ENCODE assay signal across 8 mouse cellular contexts in genomic region chrX:73476621-73477020, GRCm38 (mm10). TPM values are rescaled to one million over a fixed set of nuclear protein-coding genes. Genes with fewer than 3 reads are reported as not detected.
DNase-seq lines count a peak whose midpoint lies in the region; ATAC-seq and TF ChIP-seq lines count a peak whose summit lies in the region.
"Had no signal": no experiment of that assay in that cellular context is flagged by ENCODE, and none has a peak within 500 bp of the region (broad histone marks: within the 10 kb centered on the region; RNA-seq: fewer than 3 reads in every experiment).

No protein-coding gene starts in this region.

- DNase-seq in heart, adult 9 months (ENCODE audit: low spot score in 2 of 2), result peak; percentile 82
- DNase-seq in kidney, postnatal 0 days (ENCODE audit: low spot score), result peak; percentile 86
- DNase-seq in lung, postnatal 4 days, result peak; percentile 65 to 88
- no peak for DNase-seq in ovary, postnatal 10 days (ENCODE audit: low spot score)
- DNase-seq in cerebellum, postnatal 4 days (ENCODE audit: low spot score in 2 of 2), result no peak
- no peak for DNase-seq in thymus, adult 2 months

- ATAC-seq in kidney, postnatal 0 days (replicated peaks; ENCODE audit: low FRiP score, low read depth), result peak; percentile 83; the same call in 1 of the 2 replicates

- H3K4me3 ChIP-seq in brown adipose tissue, adult 24 weeks (ENCODE audit: insufficient read depth, low read depth, low read length), result no peak overlapping the region
- no peak overlapping the region for H3K4me3 ChIP-seq in kidney, postnatal 0 days (replicated peaks; ENCODE audit: low read depth, low read length)
- no peak overlapping the region for H3K4me3 ChIP-seq in thymus, adult 2 months (ENCODE audit: control insufficient read depth, insufficient read depth, low read length)
- H3K4me3 ChIP-seq: hindbrain, embryonic 15.5 days had no signal

- H3K4me1 ChIP-seq in brown adipose tissue, adult 24 weeks (ENCODE audit: control insufficient read depth, insufficient read depth, insufficient read length, low read length), result peaks cover 9% of the 10 kb centered on the region
- H3K4me1 ChIP-seq in kidney, postnatal 0 days (replicated peaks; ENCODE audit: insufficient read depth, low read length), result 0 out of 2 replicates have a peak, but pooled peaks cover 3% of the 10 kb centered on the region
- H3K4me1 ChIP-seq in thymus, adult 2 months (replicated peaks; ENCODE audit: control insufficient read depth, insufficient read depth, low read length), result no peaks in the 10 kb centered on the region
- H3K4me1 ChIP-seq: hindbrain, embryonic 15.5 days had no signal

- peak overlapping the region; percentile 84 for H3K27ac ChIP-seq in brown adipose tissue, adult 24 weeks (replicated peaks; ENCODE audit: low read depth, low read length)
- H3K27ac ChIP-seq in kidney, postnatal 0 days, result peak overlapping the region; percentile 81
- no peak overlapping the region for H3K27ac ChIP-seq in thymus, adult 2 months (ENCODE audit: control insufficient read depth, insufficient read depth, low read length)
- H3K27ac ChIP-seq: hindbrain, embryonic 15.5 days had no signal

- no peaks in the 10 kb centered on the region for H3K27me3 ChIP-seq in kidney, postnatal 0 days (ENCODE audit: insufficient read depth, low read length)
- no peaks in the 10 kb centered on the region for H3K27me3 ChIP-seq in thymus, adult 2 months (ENCODE audit: control insufficient read depth, insufficient read depth, low read length)
- H3K27me3 ChIP-seq: hindbrain, embryonic 15.5 days had no signal

- no peak for TF ChIP-seq CTCF in kidney, postnatal 0 days (IDR thresholded peaks at IDR 0.05; ENCODE audit: low read depth)
- no peak for TF ChIP-seq CTCF in thymus, adult 2 months (IDR thresholded peaks at IDR 0.05; ENCODE audit: borderline replicate concordance, control insufficient read depth, extremely low read depth, insufficient read depth, low read length, poor library complexity)

- no peaks in the 10 kb centered on the region for H3K36me3 ChIP-seq in kidney, postnatal 0 days (ENCODE audit: insufficient read depth, low read length)
- no peaks in the 10 kb centered on the region for H3K36me3 ChIP-seq in thymus, adult 2 months (ENCODE audit: control insufficient read depth, insufficient read depth, low read length)
- H3K36me3 ChIP-seq: hindbrain, embryonic 15.5 days had no signal

- no peak for TF ChIP-seq POLR2A in thymus, adult 2 months (IDR thresholded peaks at IDR 0.05; ENCODE audit: control insufficient read depth, extremely low read depth, insufficient read depth, low read length, poor library complexity)

- H3K9ac ChIP-seq in kidney, postnatal 0 days (ENCODE audit: low read depth, low read length), result no peak overlapping the region
- H3K9ac ChIP-seq: hindbrain, embryonic 15.5 days had no signal

- 57% methylated on average over 2 of the region's 2 CpGs for WGBS in kidney, postnatal 0 days
- WGBS in thymus, adult 2 months, result 92% methylated on average over 2 of the region's 2 CpGs

- no peak overlapping the region for H3K4me2 ChIP-seq in kidney, postnatal 0 days (ENCODE audit: low read length)
- H3K4me2 ChIP-seq: hindbrain, embryonic 15.5 days had no signal

- no peaks in the 10 kb centered on the region for H3K9me3 ChIP-seq in kidney, postnatal 0 days (replicated peaks; ENCODE audit: low read length)
- H3K9me3 ChIP-seq: hindbrain, embryonic 15.5 days had no signal

RNA-seq across cellular contexts. Expression of gene Bgn, which starts 6.8 kb away (rescaled TPM):
- 67.1 and 108 TPM in 2 replicates for polyA plus RNA-seq in brown adipose tissue, adult 24 weeks (2012; ENCODE audit: insufficient read depth, insufficient read length, missing spikeins)
- polyA plus RNA-seq in kidney, postnatal 0 days (2015; fragmentation: Nextera tagmentation; extraction: Ambion mirVana), result 90.4 and 93.4 TPM in 2 replicates
- 83.6 and 91.6 TPM in 2 replicates for polyA plus RNA-seq in thymus, adult 2 months (2012; rRNA removed)

RNA-seq across cellular contexts. Expression of gene Haus7, which starts 17.8 kb away (rescaled TPM):
- 9.6 and 14.9 TPM in 2 replicates for polyA plus RNA-seq in brown adipose tissue, adult 24 weeks (2012; ENCODE audit: insufficient read depth, insufficient read length, missing spikeins)
- polyA plus RNA-seq in kidney, postnatal 0 days (2015; fragmentation: Nextera tagmentation; extraction: Ambion mirVana), result 40.3 and 49.3 TPM in 2 replicates
- polyA plus RNA-seq in thymus, adult 2 months (2012; rRNA removed), result 20.8 and 21.4 TPM in 2 replicates

RNA-seq across cellular contexts. Expression of gene Atp2b3, which starts 26.3 kb away (rescaled TPM):
- polyA plus RNA-seq in brown adipose tissue, adult 24 weeks (2012; ENCODE audit: insufficient read depth, insufficient read length, missing spikeins), result not detected in 2 replicates
- 0.11 and 0.22 TPM in 2 replicates for polyA plus RNA-seq in kidney, postnatal 0 days (2015; fragmentation: Nextera tagmentation; extraction: Ambion mirVana)
- polyA plus RNA-seq in thymus, adult 2 months (2012; rRNA removed), result 0.05 and 0.06 TPM in 2 replicates

RNA-seq across cellular contexts. Expression of gene Trex2, which starts 41.5 kb away (rescaled TPM):
- not detected in 2 replicates for polyA plus RNA-seq in brown adipose tissue, adult 24 weeks (2012; ENCODE audit: insufficient read depth, insufficient read length, missing spikeins)
- polyA plus RNA-seq in kidney, postnatal 0 days (2015; fragmentation: Nextera tagmentation; extraction: Ambion mirVana), result 0.12 and 0.18 TPM in 2 replicates
- polyA plus RNA-seq in thymus, adult 2 months (2012; rRNA removed), result 1.7 and 2.2 TPM in 2 replicates
- polyA plus RNA-seq: hindbrain, embryonic 15.5 days had no signal

Comparison
In these comparisons a context has a peak if more than half of its experiments do, and no peak if none do; other contexts are left out.
1. DNase-seq: peak in heart, adult 9 months (2 of 2), kidney, postnatal 0 days (single experiment) and lung, postnatal 4 days (2 of 2); none in ovary, postnatal 10 days (single experiment), cerebellum, postnatal 4 days (0 of 2) and thymus, adult 2 months (single experiment).